Mouse (Mus musculus): ENCODE measurements around the gene Smyd3.

DNA sequence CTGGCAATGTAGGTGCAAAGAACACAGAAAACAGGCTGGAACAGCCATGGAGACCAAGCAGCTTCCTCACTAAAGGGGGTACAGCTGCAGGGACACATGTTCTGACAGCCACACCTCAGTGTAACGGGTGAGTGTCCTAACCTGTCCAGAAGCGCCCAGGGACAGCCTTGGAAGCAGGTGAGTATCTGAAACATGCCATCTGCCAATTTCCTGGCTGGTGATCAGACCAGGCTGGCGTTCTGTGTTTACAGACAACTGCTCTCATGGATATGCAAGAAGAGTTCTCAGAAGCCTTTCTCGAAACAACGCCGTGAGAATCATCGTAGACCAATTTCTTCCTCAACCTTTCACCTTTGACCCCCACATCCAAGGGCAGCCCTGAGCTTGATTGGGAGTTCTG lies 444.0 kb downstream of the Smyd3 start:
- TF ChIP-seq CTCF (IDR thresholded peaks at IDR 0.05), result no peak
- TF ChIP-seq EP300 (IDR thresholded peaks at IDR 0.05), result no peak
